33 mouse cellular contexts compared by ENCODE assay signal in the genomic region with DNA sequence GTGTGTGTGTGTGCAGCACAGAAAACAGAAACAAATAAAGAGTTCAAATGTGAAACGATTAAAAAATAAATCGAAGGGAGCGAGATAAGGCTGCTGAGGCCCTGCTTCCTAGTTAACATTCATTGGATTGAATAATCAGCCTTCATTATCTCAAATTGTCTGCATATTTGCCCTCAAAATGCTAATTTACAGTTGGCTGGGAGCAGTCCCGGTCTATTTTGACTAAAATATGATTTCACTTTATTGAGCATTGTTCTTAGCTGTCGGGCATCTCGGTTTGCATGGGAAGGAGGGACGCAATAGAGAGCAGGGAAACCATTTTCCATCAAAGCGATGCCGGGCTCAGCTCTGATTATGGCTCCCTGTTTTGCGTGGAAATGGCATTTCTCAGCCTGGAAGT. TPM values are rescaled to one million over a fixed set of nuclear protein-coding genes. Genes with fewer than 3 reads are reported as not detected.
DNase-seq lines count a peak whose midpoint lies in the region; ATAC-seq and TF ChIP-seq lines count a peak whose summit lies in the region.
"Had no signal": no experiment of that assay in that cellular context is flagged by ENCODE, and none has a peak within 500 bp of the region (broad histone marks: within the 10 kb centered on the region; RNA-seq: fewer than 3 reads in every experiment).

No protein-coding gene starts in this region.

- H3K9ac ChIP-seq in forebrain, embryonic 15.5 days (replicated peaks): no peak overlapping the region
- H3K9ac ChIP-seq in midbrain, embryonic 14.5 days (replicated peaks; ENCODE audit: low read length): no peak overlapping the region
- H3K9ac ChIP-seq: heart, embryonic 15.5 days; liver, postnatal 0 days had no signal

- TF ChIP-seq POLR2A in cerebellum, adult 2 months (IDR thresholded peaks at IDR 0.05; ENCODE audit: borderline replicate concordance, insufficient read depth, low read length): no peak

- H3K36me3 ChIP-seq in forebrain, embryonic 15.5 days: no peaks in the 10 kb centered on the region
- no peaks in the 10 kb centered on the region for H3K36me3 ChIP-seq in midbrain, embryonic 14.5 days (ENCODE audit: control insufficient read depth, insufficient read depth, low read length)
- H3K36me3 ChIP-seq: heart, embryonic 15.5 days had no signal

- H3K4me1 ChIP-seq in forebrain, embryonic 15.5 days: peaks cover 10% of the 10 kb centered on the region
- H3K4me1 ChIP-seq in midbrain, embryonic 14.5 days (ENCODE audit: control insufficient read depth, insufficient read depth, low read length): no peaks in the 10 kb centered on the region
- H3K4me1 ChIP-seq in cerebellum, adult 2 months (ENCODE audit: control insufficient read depth, insufficient read depth, low read length): no peaks in the 10 kb centered on the region; the same call in 1 of the 2 replicates
- H3K4me1 ChIP-seq: heart, embryonic 15.5 days had no signal

- H3K9me3 ChIP-seq in forebrain, embryonic 15.5 days: no peaks in the 10 kb centered on the region
- H3K9me3 ChIP-seq in midbrain, embryonic 14.5 days (ENCODE audit: control insufficient read depth, low read length): no peaks in the 10 kb centered on the region
- H3K9me3 ChIP-seq: heart, embryonic 15.5 days had no signal

- ATAC-seq in forebrain, embryonic 15.5 days (replicated peaks): no peak; the same call in 1 of the 2 replicates
- ATAC-seq in midbrain, embryonic 14.5 days (ENCODE audit: low FRiP score, low TSS enrichment): no peak
- ATAC-seq: inflammation-experienced regulatory T-cells, adult 6 months; liver, postnatal 0 days; Patski had no signal

- TF ChIP-seq CTCF in gastrocnemius, adult 2 months (IDR thresholded peaks at IDR 0.05): no peak
- no peak for TF ChIP-seq CTCF in layer of hippocampus, adult 2 months (conservative IDR thresholded peaks at IDR 0.05)
- TF ChIP-seq CTCF in cerebellum, adult 2 months (IDR thresholded peaks at IDR 0.05; ENCODE audit: borderline replicate concordance, insufficient read depth, low read depth, low read length): no peak

- intact Hi-C loops in gastrocnemius, adult 2 months (cut with DNase I): loop anchor here (5.0 kb wide), 1 partner anchor 251 kb away; no protein-coding TSS in a partner anchor

- H3K4me2 ChIP-seq in forebrain, embryonic 15.5 days (replicated peaks): no peak overlapping the region
- H3K4me2 ChIP-seq in midbrain, embryonic 14.5 days (ENCODE audit: low read length): no peak overlapping the region
- H3K4me2 ChIP-seq: heart, embryonic 15.5 days; liver, embryonic 11.5 days had no signal

- H3K27ac ChIP-seq in gastrocnemius, adult 2 months: peak overlapping the region; percentile 81
- H3K27ac ChIP-seq in layer of hippocampus, adult 2 months: peak overlapping the region; percentile 48; the same call in 1 of the 2 replicates
- H3K27ac ChIP-seq in forebrain, embryonic 15.5 days (replicated peaks): peak overlapping the region; percentile 68
- H3K27ac ChIP-seq in midbrain, embryonic 14.5 days (replicated peaks; ENCODE audit: low read depth, low read length): peak overlapping the region; percentile 62
- H3K27ac ChIP-seq in cerebellum, adult 2 months (ENCODE audit: insufficient read depth, low read length): no peak overlapping the region
- H3K27ac ChIP-seq: heart, embryonic 15.5 days had no signal

- WGBS in forebrain, embryonic 15.5 days: 52% methylated on average over 10 of the region's 10 CpGs
- WGBS in midbrain, embryonic 14.5 days: 57% methylated on average over 10 of the region's 10 CpGs
- WGBS in cerebellum, adult 2 months: 87% methylated on average over 10 of the region's 10 CpGs

- peaks cover 6% of the 10 kb centered on the region for H3K27me3 ChIP-seq in forebrain, embryonic 15.5 days
- H3K27me3 ChIP-seq in midbrain, embryonic 14.5 days (ENCODE audit: control insufficient read depth, insufficient read depth, low read length): no peaks in the 10 kb centered on the region
- no peaks in the 10 kb centered on the region for H3K27me3 ChIP-seq in cerebellum, adult 2 months (ENCODE audit: control insufficient read depth, insufficient read depth, low read length)
- H3K27me3 ChIP-seq: Patski had no signal

- no peak overlapping the region for H3K4me3 ChIP-seq in gastrocnemius, adult 2 months
- no peak overlapping the region for H3K4me3 ChIP-seq in layer of hippocampus, adult 2 months
- H3K4me3 ChIP-seq in forebrain, embryonic 15.5 days: no peak overlapping the region
- no peak overlapping the region for H3K4me3 ChIP-seq in midbrain, embryonic 14.5 days (replicated peaks; ENCODE audit: low read depth, low read length)
- H3K4me3 ChIP-seq in cerebellum, adult 2 months (replicated peaks; ENCODE audit: insufficient read depth, low read depth, low read length): no peak overlapping the region
- H3K4me3 ChIP-seq: heart, embryonic 15.5 days had no signal

- DNase-seq in gastrocnemius, adult 2 months: no peak
- DNase-seq in gastrocnemius, adult 18-20 months (ENCODE audit: low spot score): no peak
- DNase-seq in layer of hippocampus, adult 2 months (ENCODE audit: low spot score in 2 of 2): no peak
- no peak for DNase-seq in layer of hippocampus, adult 11-12 months (ENCODE audit: low spot score)
- DNase-seq in midbrain, embryonic 14.5 days: peak; percentile 50
- no peak for DNase-seq in cerebellum, adult 2 months
- DNase-seq in adrenal gland, adult (ENCODE audit: inconsistent age in 2 of 2, low spot score in 1 of 2): no peak
- DNase-seq: adrenal gland, adult 2 months; cerebellum, adult 18-20 months; cerebellum, postnatal 36 days; gastrocnemius, postnatal 25 days; kidney, adult 2 months; kidney, postnatal 10 days; liver, postnatal 0 days; right cerebral cortex, postnatal 14 days had no signal

RNA-seq across cellular contexts. Expression of a gene that starts 20.6 kb away (rescaled TPM):
- not detected for total RNA-seq in gastrocnemius, adult 2 months (2021)
- not detected for total RNA-seq in gastrocnemius, adult 18-20 months (2021)
- not detected for total RNA-seq in layer of hippocampus, adult 2 months (2021)
- polyA plus RNA-seq in forebrain, embryonic 15.5 days (2015; fragmentation: Nextera tagmentation; extraction: Ambion mirVana): not detected in 2 replicates
- polyA plus RNA-seq in midbrain, embryonic 14.5 days (2014; fragmentation: Nextera tagmentation; extraction: Ambion mirVana): not detected in 2 replicates
- not detected in 2 replicates for polyA plus RNA-seq in cerebellum, adult 2 months (2012; rRNA removed)
- total RNA-seq: adrenal gland, adult 2 months; adrenal gland, postnatal 4 days; ES-E14; gastrocnemius, postnatal 25 days; heart, adult 18-20 months; heart, postnatal 4 days; layer of hippocampus, adult 18-20 months; layer of hippocampus, postnatal 25 days; left cerebral cortex, postnatal 10 days; megakaryocyte progenitor cell, adult 5-6 weeks; monocyte, adult 5-6 weeks had no signal
- polyA plus RNA-seq: adrenal gland, adult 2 months; embryonic facial prominence, embryonic 14.5 days; heart, embryonic 15.5 days; kidney, adult 2 months; limb, embryonic 11.5 days; liver, embryonic 11.5 days; liver, postnatal 0 days; neural tube, embryonic 11.5 days; Patski; thymus, postnatal 0 days had no signal

RNA-seq across cellular contexts. Expression of a gene that starts 28.6 kb away (rescaled TPM):
- total RNA-seq in gastrocnemius, adult 2 months (2021): 10 to 100 TPM; 24.2 to 28.2 TPM
- 10 to 100 TPM; 24.8 to 46.2 TPM for total RNA-seq in gastrocnemius, adult 18-20 months (2021)
- 10 to 100 TPM; 55.1 to 58.2 TPM for total RNA-seq in layer of hippocampus, adult 2 months (2021)
- polyA plus RNA-seq in forebrain, embryonic 15.5 days (2015; fragmentation: Nextera tagmentation; extraction: Ambion mirVana): 15.1 and 15.2 TPM in 2 replicates
- 15.0 and 15.7 TPM in 2 replicates for polyA plus RNA-seq in midbrain, embryonic 14.5 days (2014; fragmentation: Nextera tagmentation; extraction: Ambion mirVana)
- 70.7 and 75.2 TPM in 2 replicates for polyA plus RNA-seq in cerebellum, adult 2 months (2012; rRNA removed)

RNA-seq across cellular contexts. Expression of a gene that starts 28.8 kb away (rescaled TPM):
- total RNA-seq in gastrocnemius, adult 2 months (2021): 1 to 10 TPM; 8.6 TPM
- total RNA-seq in gastrocnemius, adult 18-20 months (2021): 1 to 10 TPM; 7.2 to 9.1 TPM
- 10 to 100 TPM; 45.4 to 46.0 TPM for total RNA-seq in layer of hippocampus, adult 2 months (2021)
- 54.2 and 56.8 TPM in 2 replicates for polyA plus RNA-seq in forebrain, embryonic 15.5 days (2015; fragmentation: Nextera tagmentation; extraction: Ambion mirVana)
- 54.0 and 55.9 TPM in 2 replicates for polyA plus RNA-seq in midbrain, embryonic 14.5 days (2014; fragmentation: Nextera tagmentation; extraction: Ambion mirVana)
- polyA plus RNA-seq in cerebellum, adult 2 months (2012; rRNA removed): 35.3 and 38.8 TPM in 2 replicates

RNA-seq across cellular contexts. Expression of a gene that starts 48.3 kb away (rescaled TPM):
- 100 to 1,000 TPM; 127 to 135 TPM for total RNA-seq in gastrocnemius, adult 2 months (2021)
- total RNA-seq in gastrocnemius, adult 18-20 months (2021): 100 to 1,000 TPM; 127 to 131 TPM
- 100 to 1,000 TPM; 212 to 216 TPM for total RNA-seq in layer of hippocampus, adult 2 months (2021)
- 644 and 647 TPM in 2 replicates for polyA plus RNA-seq in forebrain, embryonic 15.5 days (2015; fragmentation: Nextera tagmentation; extraction: Ambion mirVana)
- 589 and 591 TPM in 2 replicates for polyA plus RNA-seq in midbrain, embryonic 14.5 days (2014; fragmentation: Nextera tagmentation; extraction: Ambion mirVana)
- 207 TPM in 2 replicates for polyA plus RNA-seq in cerebellum, adult 2 months (2012; rRNA removed)

RNA-seq across cellular contexts. Expression of a gene that starts 48.7 kb away (rescaled TPM):
- 10 to 100 TPM; 14.8 to 15.9 TPM for total RNA-seq in gastrocnemius, adult 2 months (2021)
- 10 to 100 TPM; 16.1 to 17.7 TPM for total RNA-seq in gastrocnemius, adult 18-20 months (2021)
- total RNA-seq in layer of hippocampus, adult 2 months (2021): 10 to 100 TPM; 13.1 to 18.2 TPM
- 28.7 and 29.7 TPM in 2 replicates for polyA plus RNA-seq in forebrain, embryonic 15.5 days (2015; fragmentation: Nextera tagmentation; extraction: Ambion mirVana)
- polyA plus RNA-seq in midbrain, embryonic 14.5 days (2014; fragmentation: Nextera tagmentation; extraction: Ambion mirVana): 15.0 and 18.5 TPM in 2 replicates
- 21.2 and 21.5 TPM in 2 replicates for polyA plus RNA-seq in cerebellum, adult 2 months (2012; rRNA removed)

Comparison
In these comparisons a context has a peak if more than half of its experiments do, and no peak if none do; other contexts are left out.
1. RNA of a gene that starts 28.8 kb away (total RNA-seq): 45.4 to 46.0 TPM in layer of hippocampus, adult 2 months; 7.2 to 9.1 TPM in gastrocnemius, adult 18-20 months and 8.6 TPM in gastrocnemius, adult 2 months; every median in the first group is over 4 times any median in the second.